Mouse (Mus musculus): ENCODE data around the gene Snx20. TPM values are rescaled to one million over a fixed set of nuclear protein-coding genes. Genes with fewer than 3 reads are reported as not detected.
"Not testable (repeated sequence)": the region's sequence is repeated elsewhere in the genome, so short reads cannot be mapped to it uniquely, and the experiment has no call there.

Gene Snx20
- total RNA-seq, 1 experiment = 1.4 TPM

DNA sequence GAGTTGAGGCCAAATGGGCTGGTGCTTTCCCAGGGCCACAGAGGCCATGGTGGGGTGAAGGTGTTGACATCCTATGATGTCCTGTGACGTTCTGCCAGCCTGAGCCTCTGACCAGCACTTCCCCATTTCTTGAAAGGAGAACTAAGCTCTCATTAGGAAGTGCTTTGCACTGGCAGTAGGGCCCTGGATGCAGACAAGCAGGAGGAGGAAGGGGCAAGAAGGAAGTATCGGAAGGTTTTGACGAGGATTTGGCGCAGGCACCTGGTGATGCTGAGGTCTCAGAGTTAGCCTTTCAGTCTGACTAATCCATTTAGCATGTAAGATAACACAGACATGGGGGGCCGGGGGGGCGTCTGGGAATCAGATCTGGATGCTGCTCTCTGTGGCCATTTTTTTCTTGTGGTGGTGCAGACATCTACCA lies 26.5 kb upstream of the Snx20 start:
- no peak overlapping the region for H3K4me3 ChIP-seq (ENCODE audit: insufficient read depth in 1 of 2, low read depth in 1 of 2, low read length in 2 of 2, poor library complexity in 1 of 2, severe bottlenecking in 1 of 2)
- no peak for DNase-seq (ENCODE audit: low read depth, low spot score)
- no peaks in the 10 kb centered on the region for H3K4me1 ChIP-seq (ENCODE audit: control insufficient read depth in 2 of 2, insufficient read depth in 2 of 2, low read length in 2 of 2, poor library complexity in 1 of 2)
- no peak overlapping the region for H3K27ac ChIP-seq (ENCODE audit: insufficient read depth, low read depth, low read length, poor library complexity, severe bottlenecking)
- no peak overlapping the region for H3K9ac ChIP-seq (ENCODE audit: insufficient read depth, low read depth, low read length, poor library complexity, severe bottlenecking)
- no peaks in the 10 kb centered on the region for H3K9me3 ChIP-seq (ENCODE audit: control insufficient read depth, insufficient read depth, low read depth, low read length)
- H3K36me3 ChIP-seq (ENCODE audit: control insufficient read depth, insufficient read depth, low read length, poor library complexity, severe bottlenecking) = no peaks in the 10 kb centered on the region
- in situ Hi-C loops (cut with MboI; ENCODE audit: low sequenced_read_pairs in 2 of 2, unreplicated experiment in 2 of 2) = no loop called here
- no peak for TF ChIP-seq MAFK (IDR thresholded peaks at IDR 0.05; ENCODE audit: insufficient read depth, low read depth, low read length)
- no peak for TF ChIP-seq ZC3H11A (IDR thresholded peaks at IDR 0.05; ENCODE audit: borderline replicate concordance, low read depth, low read length)
- TF ChIP-seq HCFC1 (IDR thresholded peaks at IDR 0.05; ENCODE audit: borderline replicate concordance, insufficient read depth, low read length) = no peak
- no peak for TF ChIP-seq ZNF384 (IDR thresholded peaks at IDR 0.05; ENCODE audit: low read depth, low read length)
- TF ChIP-seq CHD2 (IDR thresholded peaks at IDR 0.05; ENCODE audit: low read depth, low read length) = no peak

DNA sequence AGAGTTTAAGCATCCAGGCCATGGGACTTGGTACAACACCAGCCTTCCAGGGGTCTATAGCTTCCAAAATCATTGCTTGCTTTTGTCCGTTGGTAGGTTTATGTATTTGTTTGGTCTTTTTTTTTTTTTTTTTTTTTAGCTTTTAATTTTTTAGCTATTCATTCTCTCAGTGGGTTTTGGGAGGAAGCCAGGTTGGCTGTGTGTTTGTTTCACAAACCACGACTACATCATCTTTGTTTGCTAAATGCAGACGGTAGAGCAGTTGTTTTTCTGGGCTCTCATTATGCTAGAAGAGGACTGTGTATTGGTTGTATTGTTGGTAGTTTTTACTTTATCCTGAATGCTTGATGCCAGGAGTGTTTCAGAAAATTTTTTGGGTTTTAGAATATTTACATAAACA lies 23.9 kb upstream of the Snx20 start:
- no peak for DNase-seq (ENCODE audit: low read depth, low spot score)
- H3K9me3 ChIP-seq (ENCODE audit: control insufficient read depth, insufficient read depth, low read depth, low read length) = no peaks in the 10 kb centered on the region
- no peak overlapping the region for H3K9ac ChIP-seq (ENCODE audit: insufficient read depth, low read depth, low read length, poor library complexity, severe bottlenecking)
- no peaks in the 10 kb centered on the region for H3K36me3 ChIP-seq (ENCODE audit: control insufficient read depth, insufficient read depth, low read length, poor library complexity, severe bottlenecking)
- TF ChIP-seq CHD2 (IDR thresholded peaks at IDR 0.05; ENCODE audit: low read depth, low read length) (no peak), ZNF384 (IDR thresholded peaks at IDR 0.05; ENCODE audit: low read depth, low read length) (no peak), HCFC1 (IDR thresholded peaks at IDR 0.05; ENCODE audit: borderline replicate concordance, insufficient read depth, low read length) (no peak), MAFK (IDR thresholded peaks at IDR 0.05; ENCODE audit: insufficient read depth, low read depth, low read length) (no peak), ZC3H11A (IDR thresholded peaks at IDR 0.05; ENCODE audit: borderline replicate concordance, low read depth, low read length) (no peak)
- in situ Hi-C loops (cut with MboI; ENCODE audit: low sequenced_read_pairs in 2 of 2, unreplicated experiment in 2 of 2) = no loop called here
- H3K4me1 ChIP-seq (ENCODE audit: control insufficient read depth in 2 of 2, insufficient read depth in 2 of 2, low read length in 2 of 2, poor library complexity in 1 of 2) = no peaks in the 10 kb centered on the region
- H3K4me3 ChIP-seq (ENCODE audit: insufficient read depth in 1 of 2, low read depth in 1 of 2, low read length in 2 of 2, poor library complexity in 1 of 2, severe bottlenecking in 1 of 2) = no peak overlapping the region
- H3K27ac ChIP-seq (ENCODE audit: insufficient read depth, low read depth, low read length, poor library complexity, severe bottlenecking) = no peak overlapping the region

DNA sequence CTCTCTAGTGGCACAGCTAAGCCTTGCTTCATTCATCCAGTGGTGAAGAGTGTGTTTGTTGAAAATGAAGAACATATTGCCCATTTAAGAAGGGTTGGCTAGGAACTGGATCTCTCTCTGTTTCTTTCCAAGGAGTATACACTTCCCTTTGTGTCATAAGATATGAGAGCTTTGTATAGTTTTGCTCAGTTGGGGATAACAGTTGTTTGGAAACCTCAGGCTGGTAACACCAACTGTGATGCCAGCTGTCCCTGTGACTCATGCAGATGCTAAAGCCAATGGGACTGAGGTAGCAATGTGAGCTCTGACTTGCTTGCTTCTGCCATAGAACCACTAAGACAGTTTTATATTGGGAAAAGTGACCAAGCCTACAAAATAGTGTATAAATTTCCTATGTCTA lies 19.4 kb upstream of the Snx20 start:
- in situ Hi-C loops (cut with MboI; ENCODE audit: low sequenced_read_pairs in 2 of 2, unreplicated experiment in 2 of 2) = no loop called here
- DNase-seq (ENCODE audit: low read depth, low spot score) = no peak
- H3K9ac ChIP-seq (ENCODE audit: insufficient read depth, low read depth, low read length, poor library complexity, severe bottlenecking) = no peak overlapping the region

DNA sequence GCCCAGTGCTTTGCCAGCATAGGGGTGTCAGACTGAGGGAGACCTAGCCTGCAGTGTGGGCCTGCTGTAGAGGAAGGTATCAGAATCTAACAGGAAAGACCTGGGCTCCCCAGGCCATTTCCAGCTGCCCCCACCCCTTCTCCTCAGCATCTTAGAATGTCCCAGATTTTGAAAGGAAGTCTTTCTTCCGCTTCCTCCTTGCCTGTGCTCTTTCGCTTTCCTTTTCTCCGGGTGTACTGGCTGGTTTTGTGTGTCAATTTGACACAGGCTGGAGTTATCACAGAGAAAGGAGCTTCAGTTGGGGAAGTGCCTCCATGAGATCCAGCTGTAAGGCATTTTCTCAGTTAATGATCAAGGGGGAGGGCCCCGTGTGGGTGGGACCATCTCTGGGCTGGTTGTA lies 15.2 kb upstream of the Snx20 start:
- peaks cover 3 to 10% of the 10 kb centered on the region in 2 experiments; a peak in 2 of 4 replicates for H3K4me1 ChIP-seq (ENCODE audit: control insufficient read depth in 2 of 2, insufficient read depth in 2 of 2, low read length in 2 of 2, poor library complexity in 1 of 2)
- H3K27ac ChIP-seq (ENCODE audit: insufficient read depth, low read depth, low read length, poor library complexity, severe bottlenecking); H3K36me3 ChIP-seq (ENCODE audit: control insufficient read depth, insufficient read depth, low read length, poor library complexity, severe bottlenecking); DNase-seq (ENCODE audit: low read depth, low spot score); H3K4me3 ChIP-seq (ENCODE audit: insufficient read depth in 1 of 2, low read depth in 1 of 2, low read length in 2 of 2, poor library complexity in 1 of 2, severe bottlenecking in 1 of 2); H3K9ac ChIP-seq (ENCODE audit: insufficient read depth, low read depth, low read length, poor library complexity, severe bottlenecking); H3K9me3 ChIP-seq (ENCODE audit: control insufficient read depth, insufficient read depth, low read depth, low read length); in situ Hi-C loops (cut with MboI; ENCODE audit: low sequenced_read_pairs in 2 of 2, unreplicated experiment in 2 of 2): not testable (repeated sequence)

More for the DNA sequence above, 19.4 kb upstream of the Snx20 start:
- H3K9me3 ChIP-seq (ENCODE audit: control insufficient read depth, insufficient read depth, low read depth, low read length) = no peaks in the 10 kb centered on the region
- H3K4me3 ChIP-seq (ENCODE audit: insufficient read depth in 1 of 2, low read depth in 1 of 2, low read length in 2 of 2, poor library complexity in 1 of 2, severe bottlenecking in 1 of 2) = no peak overlapping the region
- no peaks in the 10 kb centered on the region for H3K36me3 ChIP-seq (ENCODE audit: control insufficient read depth, insufficient read depth, low read length, poor library complexity, severe bottlenecking)
- H3K27ac ChIP-seq (ENCODE audit: insufficient read depth, low read depth, low read length, poor library complexity, severe bottlenecking) = no peak overlapping the region
- no peaks in the 10 kb centered on the region for H3K4me1 ChIP-seq (ENCODE audit: control insufficient read depth in 2 of 2, insufficient read depth in 2 of 2, low read length in 2 of 2, poor library complexity in 1 of 2)
- TF ChIP-seq CHD2 (IDR thresholded peaks at IDR 0.05; ENCODE audit: low read depth, low read length) (no peak), HCFC1 (IDR thresholded peaks at IDR 0.05; ENCODE audit: borderline replicate concordance, insufficient read depth, low read length) (no peak), ZC3H11A (IDR thresholded peaks at IDR 0.05; ENCODE audit: borderline replicate concordance, low read depth, low read length) (no peak), ZNF384 (IDR thresholded peaks at IDR 0.05; ENCODE audit: low read depth, low read length) (no peak), MAFK (IDR thresholded peaks at IDR 0.05; ENCODE audit: insufficient read depth, low read depth, low read length) (no peak)

DNA sequence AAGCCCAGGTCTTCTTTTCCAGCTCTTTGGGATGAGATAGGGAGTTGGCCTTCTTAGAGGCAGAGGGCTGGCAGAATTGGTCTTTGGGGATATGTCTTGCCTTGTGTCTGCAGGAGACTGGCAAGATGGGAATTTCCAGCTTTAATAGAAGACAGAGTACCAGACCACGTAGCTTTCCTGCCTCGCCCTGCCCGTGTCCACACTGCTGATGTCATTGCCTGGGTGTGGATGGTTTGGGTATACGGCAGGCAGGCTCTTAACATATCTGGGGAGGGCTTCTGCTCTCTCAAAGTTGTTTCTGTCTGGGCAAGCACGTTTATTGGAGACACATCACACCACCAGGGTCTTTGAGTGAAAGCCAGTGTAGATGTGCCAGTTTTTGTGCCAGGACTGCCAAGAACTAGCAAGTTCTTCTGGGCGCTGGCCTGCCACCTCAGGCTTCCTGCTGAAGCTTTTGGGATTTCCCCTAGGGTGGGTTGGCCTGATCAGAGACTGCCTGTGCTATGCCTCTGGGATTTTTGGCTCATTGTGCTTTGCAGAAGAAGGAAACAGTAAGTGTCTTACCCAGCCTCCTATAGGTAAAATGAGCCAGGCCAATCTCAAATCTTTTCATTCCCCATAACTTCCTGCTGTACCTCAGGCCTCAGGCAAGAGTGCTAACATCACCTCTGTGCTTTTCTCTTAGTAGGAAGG lies 14.2 kb upstream of the Snx20 start:
- TF ChIP-seq MAFK (IDR thresholded peaks at IDR 0.05; ENCODE audit: insufficient read depth, low read depth, low read length) (no peak), HCFC1 (IDR thresholded peaks at IDR 0.05; ENCODE audit: borderline replicate concordance, insufficient read depth, low read length) (no peak), CHD2 (IDR thresholded peaks at IDR 0.05; ENCODE audit: low read depth, low read length) (no peak), ZNF384 (IDR thresholded peaks at IDR 0.05; ENCODE audit: low read depth, low read length) (no peak), ZC3H11A (IDR thresholded peaks at IDR 0.05; ENCODE audit: borderline replicate concordance, low read depth, low read length) (no peak)
- Histone ChIP-seq H3K36me3 (ENCODE audit: control insufficient read depth, insufficient read depth, low read length, poor library complexity, severe bottlenecking) (no peaks in the 10 kb centered on the region), H3K9ac (ENCODE audit: insufficient read depth, low read depth, low read length, poor library complexity, severe bottlenecking) (no peak overlapping the region), H3K9me3 (ENCODE audit: control insufficient read depth, insufficient read depth, low read depth, low read length) (no peaks in the 10 kb centered on the region), H3K27ac (ENCODE audit: insufficient read depth, low read depth, low read length, poor library complexity, severe bottlenecking) (no peak overlapping the region), H3K4me3 (ENCODE audit: insufficient read depth in 1 of 2, low read depth in 1 of 2, low read length in 2 of 2, poor library complexity in 1 of 2, severe bottlenecking in 1 of 2) (no peak overlapping the region), H3K4me1 (ENCODE audit: control insufficient read depth in 2 of 2, insufficient read depth in 2 of 2, low read length in 2 of 2, poor library complexity in 1 of 2) (peaks cover 3 to 12% of the 10 kb centered on the region in 2 experiments; a peak in 2 of 4 replicates)
- in situ Hi-C loops (cut with MboI; ENCODE audit: low sequenced_read_pairs in 2 of 2, unreplicated experiment in 2 of 2) = no loop called here
- DNase-seq (ENCODE audit: low read depth, low spot score) = no peak

Data from ES-E14 (cell line).